Mouse (Mus musculus) bone marrow, adult 2 months (tissue): Measurements from ENCODE around the gene Rad51b. TPM values are rescaled to one million over a fixed set of nuclear protein-coding genes. Genes with fewer than 3 reads are reported as not detected.

Source experiments
- H3K27ac ChIP-seq: fragments of 200-500 bp; 2 replicates; pipeline ENCODE4 v1.5.1; 2012; ENCODE audit warnings: low read depth, mild to moderate bottlenecking, control low read depth, inconsistent platforms, low read length; ENCODE audit not compliant: control insufficient read depth, poor library complexity, insufficient read depth
- H3K4me1 ChIP-seq: fragments of 200-500 bp; 2 replicates; pipeline ENCODE4 v1.6.1; 2011; ENCODE audit warnings: low read length; ENCODE audit not compliant: control insufficient read depth, insufficient read depth
- H3K4me3 ChIP-seq: fragments of 200-500 bp; replicated peaks from 2 replicates; pipeline ENCODE3; 2011; ENCODE audit warnings: mild to moderate bottlenecking, low read depth, low read length, control low read depth; ENCODE audit not compliant: control insufficient read depth
- CTCF ChIP-seq: fragments of 200-500 bp; IDR thresholded peaks from 2 replicates; pipeline ENCODE4 v1.5.1; 2011; ENCODE audit warnings: low read length, control low read depth; ENCODE audit not compliant: control insufficient read depth, insufficient read depth
- POLR2A ChIP-seq: fragments of 200-500 bp; IDR thresholded peaks from 2 replicates; pipeline ENCODE4 v1.6.1; 2011; ENCODE audit warnings: low read depth, mild to moderate bottlenecking, control low read depth, low read length, borderline replicate concordance; ENCODE audit not compliant: control insufficient read depth
- WGBS: fragments of 180-500 bp; shearing (Covaris S2); methylation state at CpG from one replicate; pipeline ENCODE4 v1.1.7; 2018; 5-methylcytosine and 5-hydroxymethylcytosine counted together
- polyA plus RNA-seq: library from polyadenylated mRNA; stranded (reverse); fragments of >200 nt; gene quantifications from 2 replicates; pipeline ENCODE4 v1.2.4, GENCODE M21; 2011; ENCODE audit warnings: low replicate concordance; ENCODE audit not compliant: missing spikeins, insufficient read depth, insufficient read length

The Rad51b gene
- polyA plus RNA-seq, 1 experiment = 2.3 TPM

GRCm38 (mm10) chr12:79531809-79532798 lies 235.0 kb downstream of the Rad51b start:
- Histone ChIP-seq H3K4me3 (no peak overlapping the region), H3K4me1 (no peaks in the 10 kb centered on the region), H3K27ac (no peak overlapping the region)
- TF ChIP-seq POLR2A (no peak), CTCF (no peak)
- WGBS = 83% methylated on average over 5 of the region's 5 CpGs

GRCm38 (mm10) chr12:79534778-79535177 lies 237.7 kb downstream of the Rad51b start:
- TF ChIP-seq CTCF (no peak), POLR2A (no peak)
- Histone ChIP-seq H3K27ac (no peak overlapping the region), H3K4me3 (no peak overlapping the region), H3K4me1 (no peaks in the 10 kb centered on the region; the same call in 1 of the 2 replicates)
- 95% methylated on average over 1 of the region's 1 CpGs for WGBS

- Histone ChIP-seq H3K27ac (no peak overlapping the region), H3K4me1 (no peaks in the 10 kb centered on the region; the same call in 1 of the 2 replicates), H3K4me3 (no peak overlapping the region)
- WGBS = 84% methylated on average over 9 of the region's 9 CpGs
- no peak for TF ChIP-seq CTCF
- no peak for TF ChIP-seq POLR2A
These were observed 238.7 kb downstream of the Rad51b start for GRCm38 (mm10) chr12:79535532-79536437.

GRCm38 (mm10) chr12:79540176-79540575 lies 243.1 kb downstream of the Rad51b start:
- Histone ChIP-seq H3K27ac (no peak overlapping the region), H3K4me1 (no peaks in the 10 kb centered on the region; the same call in 1 of the 2 replicates), H3K4me3 (no peak overlapping the region)
- TF ChIP-seq POLR2A (no peak), CTCF (no peak)
- WGBS = 60% methylated on average over 5 of the region's 5 CpGs

- no peak overlapping the region for H3K27ac ChIP-seq
- H3K4me1 ChIP-seq = no peaks in the 10 kb centered on the region; the same call in 1 of the 2 replicates
- TF ChIP-seq CTCF (no peak), POLR2A (no peak)
- WGBS = 53% methylated on average over 6 of the region's 6 CpGs
- no peak overlapping the region for H3K4me3 ChIP-seq
These were observed 244.5 kb downstream of the Rad51b start for GRCm38 (mm10) chr12:79541581-79541980.

DNA sequence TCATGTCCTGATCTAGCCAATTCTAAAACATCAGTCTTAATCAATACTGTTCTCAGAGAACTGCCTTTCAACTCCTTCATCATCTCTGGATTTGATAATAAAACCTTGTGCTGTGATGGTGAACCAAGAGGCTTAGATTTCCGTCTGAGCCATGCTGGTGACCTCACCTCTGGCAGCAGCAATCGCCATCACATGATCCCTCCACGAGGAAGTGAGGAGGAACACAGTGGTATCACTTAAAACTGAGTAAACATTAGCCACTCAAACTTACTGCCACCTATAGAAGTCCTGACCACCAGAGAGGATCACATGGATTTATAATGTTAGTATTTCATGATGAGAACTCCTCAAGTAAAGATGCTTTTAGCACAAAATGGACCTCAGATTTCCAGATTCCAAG lies 248.0 kb downstream of the Rad51b start:
- WGBS = 63% methylated on average over 3 of the region's 3 CpGs
- TF ChIP-seq CTCF (no peak), POLR2A (no peak)
- Histone ChIP-seq H3K4me3 (no peak overlapping the region), H3K27ac (no peak overlapping the region), H3K4me1 (no peaks in the 10 kb centered on the region)

GRCm38 (mm10) chr12:79547556-79547955 lies 250.5 kb downstream of the Rad51b start:
- H3K27ac ChIP-seq = no peak overlapping the region
- H3K4me3 ChIP-seq = no peak overlapping the region
- no peaks in the 10 kb centered on the region for H3K4me1 ChIP-seq
- TF ChIP-seq POLR2A (no peak), CTCF (no peak)
- WGBS = 90% methylated on average over 6 of the region's 6 CpGs
